Mouse (Mus musculus) E14TG2a.4 (cell line): ENCODE data around the gene Mettl7a3.
A peak's percentile ranks its signal among the peaks of the same experiment; 100 is the strongest.
"Not testable (repeated sequence)": the region's sequence is repeated elsewhere in the genome, so short reads cannot be mapped to it uniquely, and the experiment has no call there.

Experiments
- H3K27me3 ChIP-seq: 2 replicates; pipeline ENCODE4 v1.6.1; 2014; ENCODE audit warnings: low read length, control low read depth; ENCODE audit not compliant: insufficient read depth
- H3K36me3 ChIP-seq: 2 replicates; pipeline ENCODE4 v1.6.1; 2014; ENCODE audit warnings: low read length, control low read depth; ENCODE audit not compliant: insufficient read depth
- H3K4me1 ChIP-seq: replicated peaks from 2 replicates; pipeline ENCODE4 v1.6.1; 2014; ENCODE audit warnings: low read depth, low read length, control low read depth
- H3K4me3 ChIP-seq: replicated peaks from 2 replicates; pipeline ENCODE4 v1.5.1; 2014; ENCODE audit warnings: mild to moderate bottlenecking, low read length
- H3K9me3 ChIP-seq: 2 replicates; pipeline ENCODE4 v1.6.1; 2014; ENCODE audit warnings: low read length, control low read depth
- CTCF ChIP-seq: conservative IDR thresholded peaks from 2 replicates; pipeline ENCODE4 v1.5.1; 2014; ENCODE audit warnings: low read length
- NANOG ChIP-seq: IDR thresholded peaks from 2 replicates; pipeline ENCODE4 v1.6.1; 2014; ENCODE audit warnings: borderline replicate concordance, low read length, mixed read lengths
- POU5F1 ChIP-seq: IDR thresholded peaks from 2 replicates; pipeline ENCODE4 v1.6.1; 2014; ENCODE audit warnings: low read length, borderline replicate concordance

Gene Mettl7a3

GRCm38 (mm10) chr15:100367119-100367518 lies 32.4 kb downstream of the Mettl7a3 start:
- H3K36me3 ChIP-seq = no peaks in the 10 kb centered on the region
- H3K27me3 ChIP-seq = peaks cover 4% of the 10 kb centered on the region; the same call in 1 of the 2 replicates
- no peaks in the 10 kb centered on the region for H3K9me3 ChIP-seq
- no peak overlapping the region for H3K4me3 ChIP-seq
- H3K4me1 ChIP-seq = no peaks in the 10 kb centered on the region
- TF ChIP-seq NANOG (no peak), POU5F1 (no peak), CTCF (no peak)

- TF ChIP-seq NANOG (no peak), POU5F1 (no peak), CTCF (peak; percentile 87)
- Histone ChIP-seq H3K27me3 (peaks cover 5% of the 10 kb centered on the region; the same call in 1 of the 2 replicates), H3K4me1 (0 out of 2 replicates have a peak, but pooled peaks cover 4% of the 10 kb centered on the region), H3K36me3 (no peaks in the 10 kb centered on the region), H3K4me3 (no peak overlapping the region), H3K9me3 (no peaks in the 10 kb centered on the region)
Measured at GRCm38 (mm10) chr15:100375066-100375465, 40.3 kb downstream of the Mettl7a3 start.

DNA sequence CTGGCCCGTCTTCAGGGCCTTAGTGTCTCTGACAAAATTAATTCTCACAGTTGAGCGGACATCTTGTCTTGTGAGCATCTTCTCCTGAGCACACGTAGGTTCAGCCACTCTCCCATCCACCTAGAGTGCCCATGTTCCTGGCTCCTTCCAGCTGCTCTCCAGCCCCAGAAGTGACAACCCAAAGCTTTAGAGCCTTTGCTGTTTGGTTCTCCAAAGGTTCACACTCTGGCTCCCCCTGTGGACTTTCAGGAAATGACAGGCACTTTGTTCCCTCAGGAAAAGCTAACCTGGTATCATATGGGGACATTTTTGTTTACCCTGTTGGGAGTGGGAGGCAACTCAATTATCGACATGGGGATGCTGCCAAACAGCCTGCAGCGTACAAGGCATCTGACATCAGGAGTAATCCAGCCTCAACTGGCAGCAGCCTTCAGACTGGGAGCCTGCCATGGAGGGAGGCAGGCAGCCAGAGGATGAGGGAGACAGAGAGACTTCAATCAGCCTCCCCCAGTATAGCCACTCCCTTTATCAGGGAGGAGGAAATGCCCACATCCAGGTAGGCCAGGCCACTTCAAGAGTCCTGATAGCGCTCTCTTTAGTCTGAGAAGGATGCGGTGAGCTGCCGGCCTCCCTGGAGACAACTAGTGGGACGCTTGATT lies 43.2 kb downstream of the Mettl7a3 start:
- 0 out of 2 replicates have a peak, but pooled peaks have one; percentile 17 for TF ChIP-seq CTCF
- H3K4me1 ChIP-seq, H3K9me3 ChIP-seq, H3K36me3 ChIP-seq, H3K4me3 ChIP-seq, H3K27me3 ChIP-seq: not testable (repeated sequence)

DNA sequence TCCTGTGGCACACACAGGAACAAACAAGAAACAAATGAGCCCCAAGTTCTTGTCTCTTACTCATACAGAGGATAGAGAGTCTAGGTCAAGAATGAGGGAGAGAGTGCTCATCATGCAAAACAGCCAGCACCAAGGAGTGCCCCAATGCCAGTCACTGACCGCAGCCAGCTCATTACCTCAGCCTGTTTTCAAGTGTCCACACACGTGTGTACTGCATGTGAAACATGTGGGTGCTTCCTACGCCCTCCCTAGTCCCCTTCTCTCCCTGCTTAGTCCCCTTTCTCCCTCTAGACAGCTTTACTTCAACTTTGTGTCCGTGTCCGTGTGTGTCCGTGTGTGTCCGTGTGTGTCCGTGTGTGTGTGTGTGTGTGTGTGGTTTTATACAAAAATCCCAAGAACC lies 44.9 kb downstream of the Mettl7a3 start:
- Histone ChIP-seq H3K36me3 (no peaks in the 10 kb centered on the region), H3K27me3 (0 out of 2 replicates have a peak, but pooled peaks cover 5% of the 10 kb centered on the region), H3K4me3 (no peak overlapping the region), H3K4me1 (0 out of 2 replicates have a peak, but pooled peaks cover 3% of the 10 kb centered on the region), H3K9me3 (no peaks in the 10 kb centered on the region)
- no peak for TF ChIP-seq NANOG
- TF ChIP-seq CTCF = no peak
- TF ChIP-seq POU5F1 = no peak

GRCm38 (mm10) chr15:100380104-100380503 lies 45.4 kb downstream of the Mettl7a3 start:
- Histone ChIP-seq H3K9me3 (no peaks in the 10 kb centered on the region), H3K36me3 (no peaks in the 10 kb centered on the region)
- TF ChIP-seq POU5F1 (no peak), CTCF (no peak), NANOG (no peak)

DNA sequence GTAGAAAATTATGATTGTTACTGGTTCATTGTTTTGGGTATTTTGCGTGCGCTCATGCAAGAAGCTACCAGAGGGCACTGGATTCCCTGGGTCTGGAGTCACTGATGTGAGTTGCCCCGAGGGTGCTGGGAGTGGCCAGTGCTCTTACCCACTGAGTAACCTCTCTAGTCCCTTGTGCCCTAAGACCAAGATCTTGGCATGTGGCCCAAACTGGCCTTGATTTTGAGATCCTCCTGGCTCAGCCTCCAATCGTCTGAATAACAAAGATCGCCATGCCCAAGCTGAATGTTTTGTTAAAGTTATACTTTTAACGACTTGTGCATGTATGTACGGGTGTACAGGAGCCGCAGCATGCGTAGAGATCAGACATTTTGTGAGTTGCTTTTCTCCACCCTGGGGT lies 51.0 kb downstream of the Mettl7a3 start:
- Histone ChIP-seq H3K27me3 (no peaks in the 10 kb centered on the region), H3K4me1 (no peaks in the 10 kb centered on the region), H3K36me3 (no peaks in the 10 kb centered on the region), H3K9me3 (no peaks in the 10 kb centered on the region), H3K4me3 (no peak overlapping the region)
- TF ChIP-seq CTCF = no peak
- no peak for TF ChIP-seq POU5F1
- TF ChIP-seq NANOG = no peak

More at GRCm38 (mm10) chr15:100380104-100380503, 45.4 kb downstream of the Mettl7a3 start:
- no peaks in the 10 kb centered on the region for H3K4me1 ChIP-seq
- no peak overlapping the region for H3K4me3 ChIP-seq
- H3K27me3 ChIP-seq = 0 out of 2 replicates have a peak, but pooled peaks cover 5% of the 10 kb centered on the region

GRCm38 (mm10) chr15:100387544-100388223 lies 53.0 kb downstream of the Mettl7a3 start:
- Histone ChIP-seq H3K4me1 (peaks cover 12% of the 10 kb centered on the region), H3K4me3 (no peak overlapping the region), H3K36me3 (no peaks in the 10 kb centered on the region), H3K27me3 (no peaks in the 10 kb centered on the region), H3K9me3 (no peaks in the 10 kb centered on the region)
- TF ChIP-seq NANOG = no peak
- no peak for TF ChIP-seq POU5F1
- TF ChIP-seq CTCF = no peak

DNA sequence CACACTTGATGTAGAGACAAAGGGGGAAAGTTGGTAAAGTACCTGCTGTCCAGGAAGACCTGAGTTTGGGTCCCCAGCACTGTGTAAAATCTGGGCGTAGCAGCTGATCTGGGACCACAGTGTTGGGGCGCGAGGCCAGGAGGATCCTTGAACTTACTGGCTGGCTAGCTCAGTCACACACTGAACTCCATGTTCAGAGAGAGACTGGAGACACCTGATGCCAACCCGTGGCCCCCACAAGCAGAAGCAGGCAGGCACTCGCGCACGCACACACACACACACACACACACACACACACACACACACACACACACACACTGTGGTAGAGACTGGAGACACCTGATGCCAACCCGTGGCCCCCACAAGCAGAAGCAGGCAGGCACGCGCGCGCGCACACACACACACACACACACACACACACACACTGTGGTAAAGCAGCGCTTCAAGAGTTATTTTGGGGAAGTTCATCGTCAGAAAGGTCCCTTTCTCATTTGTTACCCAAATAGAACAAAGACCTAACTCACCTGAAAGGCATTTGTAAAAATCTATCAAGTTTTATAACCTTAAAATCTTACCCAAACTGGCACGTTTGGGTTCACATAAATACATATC lies 53.6 kb downstream of the Mettl7a3 start:
- Histone ChIP-seq H3K4me1 (peaks cover 18% of the 10 kb centered on the region), H3K9me3 (no peaks in the 10 kb centered on the region), H3K27me3 (no peaks in the 10 kb centered on the region), H3K36me3 (peaks cover 5% of the 10 kb centered on the region; the same call in 1 of the 2 replicates), H3K4me3 (no peak overlapping the region)
- TF ChIP-seq POU5F1 (no peak), NANOG (no peak), CTCF (no peak)
